Mouse (Mus musculus): Measurements from ENCODE around the gene Armc2.

DNA sequence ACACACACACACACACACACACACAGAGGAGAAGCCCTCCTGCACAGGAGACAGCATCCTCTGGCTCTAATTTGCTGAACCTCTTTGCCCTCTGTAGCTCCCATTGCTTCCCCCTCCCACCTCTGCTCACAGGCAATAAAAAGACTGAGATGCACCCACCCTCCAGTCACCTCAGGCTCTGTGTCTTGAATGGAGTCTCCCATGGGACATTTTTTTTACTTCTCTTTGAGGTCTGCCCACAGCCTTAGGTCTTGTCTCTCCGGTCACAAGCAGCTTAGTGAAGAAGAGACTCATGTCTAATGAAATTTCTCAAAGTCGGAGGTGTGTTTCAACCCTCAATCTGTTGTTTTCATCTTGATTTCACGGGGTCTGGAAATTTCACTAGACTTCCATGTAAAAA lies 29.3 kb downstream of the Armc2 start:
- TF ChIP-seq CTCF (IDR thresholded peaks at IDR 0.05; ENCODE audit: low read depth, low read length) = no peak
- no peak for TF ChIP-seq POLR2AphosphoS5 (IDR thresholded peaks at IDR 0.05; ENCODE audit: insufficient replicate concordance, low read depth, low read length)
- no peak for TF ChIP-seq TAL1 (conservative IDR thresholded peaks at IDR 0.05; ENCODE audit: low read depth, low read length)

Measured in G1E (cell line).